Mouse (Mus musculus) regulatory T cell (primary cell): Measurements from ENCODE around the gene Ccdc51.

Experiments used
- in situ Hi-C: fragments of 300-600 bp; cut with MboI, MseI; formaldehyde crosslinking; loops from one replicate; pipeline ENCODE4 v1.15.1; 2025; ENCODE audit warnings: high pct_unique_total_duplicates

Ccdc51 gene

GRCm38 (mm10) chr9:109116205-109116604 is 33.9 kb downstream of the Ccdc51 start:
- in situ Hi-C loops: no loop called here

GRCm38 (mm10) chr9:109118106-109118505 is 35.8 kb downstream of the Ccdc51 start:
- in situ Hi-C loops: no loop called here

- in situ Hi-C loops: no loop called here
Observed at GRCm38 (mm10) chr9:109119571-109119970, 37.3 kb downstream of the Ccdc51 start.

- in situ Hi-C loops: loop anchor here (5.0 kb wide), 2 partner anchors 39 to 114 kb away; partner anchors contain the start of genes Ccdc51 and Tma7
Observed at GRCm38 (mm10) chr9:109120956-109121355, 38.7 kb downstream of the Ccdc51 start.

- in situ Hi-C loops: loop anchor here (5.0 kb wide), 2 partner anchors 40 to 115 kb away; partner anchors contain the start of genes Ccdc51 and Tma7
Observed at GRCm38 (mm10) chr9:109122553-109123085, 40.3 kb downstream of the Ccdc51 start.

GRCm38 (mm10) chr9:109123266-109123665 is 41.0 kb downstream of the Ccdc51 start:
- in situ Hi-C loops: loop anchor here (5.0 kb wide), 2 partner anchors 41 to 116 kb away; partner anchors contain the start of genes Ccdc51 and Tma7

- in situ Hi-C loops: loop anchor here (5.0 kb wide), 2 partner anchors 42 to 117 kb away; partner anchors contain the start of genes Ccdc51 and Tma7
Observed at GRCm38 (mm10) chr9:109124164-109124563, 41.9 kb downstream of the Ccdc51 start.

- in situ Hi-C loops: no loop called here
Observed at GRCm38 (mm10) chr9:109125043-109125442, 42.8 kb downstream of the Ccdc51 start.

- in situ Hi-C loops: no loop called here
Observed at GRCm38 (mm10) chr9:109125481-109125880, 43.2 kb downstream of the Ccdc51 start.

GRCm38 (mm10) chr9:109127076-109127475 is 44.8 kb downstream of the Ccdc51 start:
- in situ Hi-C loops: no loop called here

GRCm38 (mm10) chr9:109128211-109128610 is 45.9 kb downstream of the Ccdc51 start:
- in situ Hi-C loops: no loop called here

GRCm38 (mm10) chr9:109130076-109130475 is 47.8 kb downstream of the Ccdc51 start:
- in situ Hi-C loops: no loop called here

GRCm38 (mm10) chr9:109140414-109140813 is 58.1 kb downstream of the Ccdc51 start:
- in situ Hi-C loops: loop anchor here (10.0 kb wide), 1 partner anchor 376 kb away; no protein-coding TSS in a partner anchor
